Mouse (Mus musculus) inflammation-experienced regulatory T-cells, adult 6 months (primary cell): ENCODE data around the gene Litaf. TPM values are rescaled to one million over a fixed set of nuclear protein-coding genes. Genes with fewer than 3 reads are reported as not detected.
A peak's percentile ranks its signal among the peaks of the same experiment; 100 is the strongest.
"Not testable (repeated sequence)": the region's sequence is repeated elsewhere in the genome, so short reads cannot be mapped to it uniquely, and the experiment has no call there.

Experiments
- ATAC-seq: one replicate; pipeline ENCODE4 v1.8.0; 2017
- polyA plus RNA-seq, 3 experiments: library from polyadenylated mRNA; unstranded; fragments of 100-300 nt; shearing (Covaris generic); gene quantifications; one replicate each; pipeline ENCODE4 v1.2.1; 2017

Litaf gene
- polyA plus RNA-seq, 3 experiments from 2014 or later, result 29.9 to 99.4 (median 39.3) TPM

- ATAC-seq, result no peak
These were observed 76.1 kb downstream of the Litaf start for GRCm38 (mm10) chr16:10989896-10990295.

- no peak for ATAC-seq
These were observed 76.6 kb downstream of the Litaf start for GRCm38 (mm10) chr16:10989361-10989760.

DNA sequence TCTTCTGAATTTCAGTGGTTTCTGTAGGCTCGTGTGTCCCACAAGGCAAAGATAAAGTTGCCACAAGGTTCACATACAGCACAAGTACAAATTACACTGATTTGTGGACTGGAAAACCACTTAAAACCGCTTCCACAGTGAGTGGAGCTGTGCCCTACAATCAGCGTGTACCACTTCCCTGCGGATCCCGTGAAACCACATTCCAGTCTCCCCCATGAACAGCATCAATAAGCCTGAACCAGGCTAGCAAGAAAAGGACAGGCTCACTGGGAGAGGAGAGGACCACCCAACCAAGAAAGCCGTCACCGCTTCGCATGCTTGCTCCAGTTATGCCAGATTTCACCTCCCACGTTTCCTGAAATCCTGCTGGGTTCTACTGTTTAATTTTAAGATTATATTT is 77.7 kb downstream of the Litaf start:
- ATAC-seq, result no peak

DNA sequence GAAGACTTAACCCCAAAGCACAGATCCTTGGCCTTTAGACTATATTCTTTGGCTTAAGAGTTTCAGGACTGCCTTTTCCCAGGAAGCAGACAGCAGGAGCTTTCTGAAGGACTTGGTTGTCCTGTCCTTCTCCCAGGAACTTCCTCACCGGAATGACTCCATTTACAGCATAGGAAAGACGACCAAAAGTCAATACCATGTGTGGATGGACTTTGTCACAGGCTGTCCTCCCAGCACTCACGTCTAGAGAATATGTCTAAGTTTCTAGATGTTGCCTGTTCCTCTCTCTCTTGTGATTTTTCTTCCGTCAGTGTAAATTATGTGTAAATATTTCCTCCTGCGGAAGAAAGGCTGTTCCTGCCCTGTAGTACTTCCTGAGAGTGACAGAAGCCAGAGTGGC is 81.4 kb downstream of the Litaf start:
- no peak for ATAC-seq

DNA sequence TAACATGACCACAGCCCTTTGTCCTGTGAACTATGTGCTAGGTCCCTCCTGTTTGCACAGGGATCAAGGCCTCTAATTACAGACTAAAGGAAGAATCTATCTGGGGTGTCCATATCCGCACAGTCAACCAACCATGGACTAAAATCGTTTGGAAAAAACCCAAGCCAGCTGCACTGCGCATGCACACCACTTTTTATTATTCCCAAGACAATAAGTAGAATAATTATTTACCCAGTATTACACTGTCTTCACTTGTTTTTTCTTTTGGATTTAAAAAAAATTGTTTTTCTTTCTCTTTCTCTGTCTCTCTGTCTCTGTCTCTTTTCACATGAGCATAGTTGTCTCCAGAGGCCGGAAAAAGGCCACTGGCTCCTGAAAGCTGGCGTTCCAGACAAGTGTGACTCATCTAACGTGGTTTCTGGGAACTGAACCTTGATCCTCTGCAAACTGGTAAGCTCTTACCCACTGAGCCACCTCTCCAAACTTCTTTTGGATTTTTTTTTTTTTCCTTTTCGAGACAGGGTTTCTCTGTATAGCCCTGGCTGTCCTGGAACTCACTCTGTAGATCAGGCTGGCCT is 84.4 kb downstream of the Litaf start:
- no peak for ATAC-seq

DNA sequence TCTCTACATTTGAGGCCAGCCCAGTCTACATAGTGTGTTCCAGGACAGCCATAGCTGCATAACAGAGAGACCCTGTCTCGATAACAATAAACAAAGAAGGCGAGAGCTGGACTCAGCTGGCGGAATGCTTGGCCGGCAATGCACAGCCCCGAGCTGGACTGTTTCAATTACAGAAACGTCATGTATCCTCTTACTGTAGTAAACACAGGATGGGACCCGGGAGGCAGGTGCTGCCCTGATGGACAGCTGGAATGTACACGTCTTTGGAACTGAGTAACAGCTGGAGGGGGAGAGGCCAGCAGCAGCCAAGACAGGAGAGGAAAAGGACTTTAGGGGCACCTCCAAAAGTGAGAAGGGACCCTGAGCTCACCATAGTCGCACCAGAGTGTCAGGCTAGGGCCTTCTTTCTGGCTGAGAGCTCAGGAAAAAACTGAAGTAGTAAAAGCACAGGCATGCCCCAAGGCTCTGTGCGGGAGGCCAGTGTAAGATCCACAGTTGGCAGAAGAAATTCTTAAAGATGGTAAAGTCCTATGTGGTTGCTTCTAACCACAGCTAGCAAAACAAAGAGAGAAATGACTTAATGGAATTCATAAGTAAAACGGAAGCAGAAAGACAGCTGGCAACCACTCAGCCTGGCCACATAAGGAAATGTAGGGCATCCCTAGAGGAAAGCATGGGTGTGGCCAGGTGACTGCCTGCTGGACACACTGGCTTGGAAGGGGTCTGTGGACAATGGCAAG is 86.7 kb downstream of the Litaf start:
- ATAC-seq, result peak; percentile 80

DNA sequence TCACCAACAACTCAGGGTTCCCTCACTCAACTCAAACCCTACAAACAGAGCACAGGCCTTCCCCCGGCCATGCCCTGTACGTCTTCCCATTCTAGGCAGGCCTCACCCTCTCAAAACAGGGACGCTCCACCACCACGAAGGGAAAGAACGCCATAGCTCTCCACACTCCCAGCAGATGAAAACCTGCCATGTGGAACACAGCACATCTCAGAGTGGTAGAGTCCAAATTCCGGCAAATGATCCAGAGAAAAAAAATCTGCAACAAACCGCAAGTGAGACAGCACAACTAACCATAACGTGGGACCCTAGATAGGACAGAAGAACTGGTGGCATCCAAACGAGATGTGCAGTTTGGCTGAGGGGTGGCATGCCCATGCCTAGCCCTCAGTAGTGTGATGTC is 88.1 kb downstream of the Litaf start:
- ATAC-seq, result no peak

DNA sequence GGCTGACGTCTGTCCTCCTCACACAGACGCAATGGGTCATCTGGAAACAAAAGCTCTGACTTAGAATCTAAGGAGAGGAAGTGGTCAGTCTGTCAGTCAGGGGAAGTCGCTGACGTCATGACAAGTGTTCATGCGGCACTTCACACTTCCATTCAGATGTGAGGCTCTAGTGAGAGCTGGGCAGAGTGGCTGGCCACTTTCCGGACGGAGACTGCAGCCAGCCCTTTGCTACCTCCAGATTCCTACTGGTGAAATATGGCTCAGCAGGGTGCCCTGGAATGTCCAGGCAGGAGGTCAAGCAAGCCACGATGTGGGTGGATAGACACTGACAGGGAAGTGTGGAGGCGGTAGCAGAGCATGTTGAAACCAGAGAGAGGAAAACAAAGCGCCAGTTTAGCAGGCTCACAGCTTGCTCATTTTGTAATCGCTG is 89.7 kb downstream of the Litaf start:
- no peak for ATAC-seq

DNA sequence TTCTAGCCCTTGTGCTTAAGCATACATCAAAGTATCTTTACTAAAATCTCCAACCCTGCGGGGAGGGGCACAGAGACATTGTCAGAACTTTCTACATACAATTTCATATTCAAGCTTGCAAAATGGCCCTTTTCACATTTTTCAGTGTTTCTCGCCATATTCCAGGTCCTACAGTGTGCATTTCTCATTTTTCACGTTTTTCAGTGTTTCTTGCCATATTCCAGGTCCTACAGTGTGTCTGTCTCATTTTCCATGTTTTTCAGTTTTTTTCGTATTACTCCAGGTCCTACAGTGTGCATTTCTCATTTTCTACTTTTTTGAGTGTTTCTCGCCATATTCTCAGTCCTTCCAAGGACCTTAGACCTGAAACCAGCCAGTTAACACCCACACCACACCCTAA is 91.0 kb downstream of the Litaf start:
- ATAC-seq, result no peak

GRCm38 (mm10) chr16:10974037-10974446 is 91.9 kb downstream of the Litaf start:
- no peak for ATAC-seq

- no peak for ATAC-seq
These were observed 93.7 kb downstream of the Litaf start for GRCm38 (mm10) chr16:10972259-10972658.

DNA sequence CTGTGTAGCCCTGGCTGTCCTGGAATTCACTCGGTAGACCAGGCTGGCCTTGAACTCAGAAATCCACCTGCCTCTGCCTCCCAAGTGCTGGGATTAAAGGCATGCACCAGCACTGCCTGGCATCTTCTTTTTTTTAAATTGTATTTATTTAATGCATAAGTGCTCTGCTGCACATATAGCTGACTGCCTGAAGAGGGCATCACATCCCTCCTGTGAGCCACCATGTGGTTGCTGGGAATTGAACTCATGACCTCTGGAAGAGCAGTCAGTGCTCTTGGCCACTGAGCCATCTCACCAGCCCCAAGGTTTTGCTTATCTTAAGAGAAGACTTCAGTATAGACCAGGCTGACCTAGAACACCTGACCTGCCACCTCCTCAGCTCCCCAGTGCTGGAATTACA is 96.0 kb downstream of the Litaf start:
- ATAC-seq, result not testable (repeated sequence)

GRCm38 (mm10) chr16:10969342-10969741 is 96.6 kb downstream of the Litaf start:
- peak; percentile 35 for ATAC-seq

- no peak for ATAC-seq
These were observed 97.7 kb downstream of the Litaf start for GRCm38 (mm10) chr16:10968299-10968698.

DNA sequence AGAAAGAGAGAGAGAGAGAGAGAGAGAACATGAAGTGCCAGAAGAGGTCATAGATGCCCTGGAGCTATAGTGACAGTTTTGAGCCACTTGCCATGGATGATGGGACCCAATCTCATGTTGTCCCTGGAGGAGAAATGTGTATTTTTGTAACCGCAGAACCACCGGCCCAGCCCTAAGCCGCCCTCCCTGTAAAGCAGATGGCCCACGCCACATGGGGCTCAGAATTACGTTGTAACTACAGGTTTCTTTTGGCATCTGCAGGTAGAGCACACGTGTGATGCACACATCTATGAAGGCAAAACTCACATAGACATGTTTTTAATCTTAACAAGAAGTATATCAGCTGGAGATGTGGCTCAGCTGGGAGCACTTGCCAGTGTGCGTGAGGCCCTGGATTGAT is 98.2 kb downstream of the Litaf start:
- no peak for ATAC-seq

DNA sequence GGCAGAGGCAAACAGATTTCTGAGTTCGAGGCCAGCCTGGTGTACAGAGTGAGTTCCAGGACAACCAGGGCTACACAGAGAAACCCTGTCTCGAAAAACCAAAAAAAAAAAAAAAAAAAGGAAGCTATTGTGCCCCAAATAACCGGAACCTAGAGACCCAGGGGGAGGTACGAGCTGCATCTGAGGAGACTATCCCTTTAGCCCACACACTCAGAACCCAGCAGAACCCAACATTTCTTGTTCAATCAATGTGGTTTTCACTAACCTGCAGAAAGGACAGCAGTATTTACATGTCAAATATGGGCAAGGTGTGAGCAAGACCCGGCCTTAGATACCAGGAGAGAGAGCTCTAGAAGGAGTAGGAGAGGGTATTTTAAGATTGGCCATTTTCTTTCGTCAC is 98.9 kb downstream of the Litaf start:
- ATAC-seq, result no peak

DNA sequence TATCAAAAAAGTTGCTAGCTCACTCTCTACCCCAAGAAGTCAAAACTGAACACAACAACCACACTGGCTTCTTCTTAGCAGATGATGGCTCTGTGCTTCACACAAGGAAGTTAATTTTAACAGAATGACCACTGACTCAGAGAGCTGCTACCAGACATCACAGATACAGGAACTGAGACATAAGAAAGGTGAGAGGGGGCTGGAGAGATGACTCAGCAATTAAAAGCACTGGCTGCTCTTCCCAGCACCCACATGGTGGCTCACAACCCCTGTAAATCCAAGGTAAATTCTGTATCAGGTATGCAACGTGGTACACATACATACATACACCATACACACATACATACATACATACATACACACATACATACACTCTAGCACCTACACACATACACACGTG is 100.9 kb downstream of the Litaf start:
- ATAC-seq, result no peak

DNA sequence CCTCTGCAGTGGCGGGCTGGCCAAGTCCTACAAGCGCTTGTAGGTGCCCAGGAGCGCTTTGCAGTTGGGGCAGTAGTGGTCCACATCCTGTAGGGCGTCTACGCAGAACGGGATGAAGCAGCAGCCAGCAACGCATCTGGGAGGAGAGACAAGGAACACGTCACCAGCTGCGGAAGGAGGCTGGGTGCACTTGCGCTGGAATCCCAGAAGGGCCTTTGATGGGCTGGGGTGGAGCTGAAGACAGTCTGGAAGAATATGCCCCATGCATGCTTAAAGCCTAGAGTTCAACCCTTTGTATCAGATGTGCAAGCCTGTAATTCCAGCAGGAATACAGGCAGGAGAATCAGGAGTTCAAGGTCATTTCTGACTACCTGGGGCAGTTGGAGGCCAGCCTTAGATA is 105.0 kb downstream of the Litaf start:
- ATAC-seq, result no peak

DNA sequence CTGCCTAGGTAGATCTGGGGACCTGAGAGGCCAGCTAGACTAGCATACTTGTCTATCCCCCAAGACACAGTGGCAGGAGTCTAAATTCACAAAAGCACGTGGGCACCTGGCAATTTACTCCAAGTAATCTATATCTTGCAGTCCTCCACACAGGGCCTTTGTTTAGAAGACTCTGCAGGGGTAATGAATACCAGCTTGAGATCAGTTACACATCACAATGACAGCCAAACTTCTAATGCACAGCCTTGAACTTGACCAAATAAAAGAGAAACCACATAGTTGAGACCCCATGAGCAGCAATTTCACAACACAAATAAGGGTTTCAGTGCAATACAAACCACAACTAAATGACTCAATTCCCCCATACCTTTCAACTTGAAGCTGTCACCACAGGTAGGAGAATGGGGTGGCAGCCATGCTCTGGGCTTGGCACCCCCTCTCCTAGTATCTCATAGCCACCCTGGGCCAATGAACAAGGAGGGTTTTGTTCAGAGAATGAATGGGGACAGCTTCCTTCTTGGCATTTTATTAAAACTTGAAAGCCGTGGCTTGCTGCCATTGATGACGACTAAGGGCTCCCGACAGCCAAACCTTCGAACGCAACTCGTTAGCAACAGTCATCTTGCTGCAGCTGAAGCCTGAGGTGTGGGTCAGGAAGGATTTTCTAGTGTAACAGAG is 107.1 kb downstream of the Litaf start:
- no peak for ATAC-seq

DNA sequence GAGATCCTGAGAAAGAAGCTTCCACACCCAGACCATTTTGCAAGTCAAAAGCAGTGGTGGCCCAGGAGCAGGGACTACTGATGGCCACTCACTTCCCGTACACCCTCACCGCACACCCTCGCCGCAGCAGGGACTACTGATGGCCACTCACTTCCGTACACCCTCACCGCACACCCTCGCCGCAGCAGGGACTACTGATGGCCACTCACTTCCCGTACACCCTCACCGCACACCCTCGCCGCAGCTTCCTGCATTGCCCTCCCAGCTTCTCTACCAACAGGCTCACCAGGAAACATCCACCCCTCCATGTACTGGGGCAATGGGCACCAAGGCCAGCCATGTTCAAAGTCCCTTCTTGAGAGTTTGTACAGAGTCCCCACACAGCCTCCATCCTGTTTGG is 107.7 kb downstream of the Litaf start:
- not testable (repeated sequence) for ATAC-seq

DNA sequence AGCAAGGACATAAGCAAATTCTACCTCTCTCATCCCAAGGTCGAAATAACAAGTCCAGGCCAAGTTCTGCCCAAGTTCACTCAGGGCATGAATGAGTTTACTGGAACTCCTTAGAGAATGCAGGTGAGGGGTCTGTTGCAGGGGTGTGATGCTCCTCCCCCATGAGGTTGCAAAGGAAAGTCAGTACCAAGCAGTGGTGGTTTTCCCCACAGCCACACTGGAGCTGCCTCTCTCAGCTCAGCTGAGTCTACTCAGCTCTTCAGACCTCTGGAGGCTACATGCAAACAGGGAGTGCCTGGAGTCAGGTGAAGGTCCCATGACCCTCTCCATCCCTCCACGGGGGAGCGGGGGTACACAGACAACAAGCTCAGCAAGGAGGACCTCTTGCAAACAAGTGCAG is 108.2 kb downstream of the Litaf start:
- ATAC-seq, result no peak

DNA sequence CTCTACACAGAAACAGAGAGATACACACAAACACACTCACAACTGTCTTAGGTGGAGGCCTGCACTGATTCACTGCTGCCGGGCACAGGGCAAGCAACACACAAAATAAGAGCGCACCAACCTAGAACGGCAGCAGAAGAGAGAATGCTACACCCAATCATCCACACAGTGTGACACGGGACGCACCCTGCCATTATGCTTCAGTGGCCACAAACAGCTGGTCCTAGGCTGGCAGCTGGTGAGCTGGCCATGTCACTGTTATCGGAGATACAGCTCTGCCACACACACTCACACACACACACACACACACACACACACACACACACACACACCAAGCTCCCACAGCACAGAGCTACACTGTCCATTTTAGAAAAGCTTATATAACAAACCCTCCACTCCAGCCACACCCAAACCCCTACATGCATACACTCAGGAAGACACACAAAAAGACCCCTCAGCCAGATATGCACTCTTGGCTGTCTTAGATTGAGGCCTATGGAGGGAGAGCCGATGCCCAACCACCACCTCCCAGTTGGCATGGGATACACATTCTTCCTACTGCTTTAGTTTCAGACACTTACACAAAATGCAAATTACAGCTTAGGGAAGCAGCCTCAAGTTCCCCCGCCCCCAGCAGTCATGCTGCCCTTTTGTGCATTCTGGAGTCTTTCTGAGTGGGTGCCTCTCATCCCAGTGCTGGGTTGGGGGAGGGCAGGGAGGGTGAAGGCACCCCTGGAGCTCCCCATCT is 108.8 kb downstream of the Litaf start:
- no peak for ATAC-seq

- no peak for ATAC-seq
These were observed 110.9 kb downstream of the Litaf start for GRCm38 (mm10) chr16:10955078-10955477.
